Mouse (Mus musculus) hindbrain, embryonic 12.5 days (tissue): ENCODE data around the gene Fuca1. TPM values are rescaled to one million over a fixed set of nuclear protein-coding genes. Genes with fewer than 3 reads are reported as not detected.

Source experiments
- ATAC-seq: fragments of 200-750 bp; cut with Nextera tagmentation; 2 replicates; pipeline ENCODE4 v1.8.0; 2017; ENCODE audit warnings: moderate TSS enrichment; ENCODE audit not compliant: low FRiP score
- H3K27ac ChIP-seq: fragments of 300-500 bp; sonication (generic); 2 replicates; pipeline ENCODE4 v1.5.1; 2016; ENCODE audit warnings: mild to moderate bottlenecking
- H3K27me3 ChIP-seq: fragments of 300-500 bp; sonication (generic); 2 replicates; pipeline ENCODE4 v1.6.1; 2016; ENCODE audit warnings: mild to moderate bottlenecking
- H3K36me3 ChIP-seq: fragments of 300-500 bp; sonication (generic); 2 replicates; pipeline ENCODE4 v1.6.1; 2016; ENCODE audit warnings: mild to moderate bottlenecking
- H3K4me1 ChIP-seq: fragments of 300-500 bp; sonication (generic); 2 replicates; pipeline ENCODE4 v1.6.1; 2016
- H3K4me2 ChIP-seq: fragments of 300-500 bp; sonication (generic); replicated peaks from 2 replicates; pipeline ENCODE4 v1.6.1; 2016; ENCODE audit warnings: mild to moderate bottlenecking
- H3K4me3 ChIP-seq: fragments of 300-500 bp; sonication (generic); 2 replicates; pipeline ENCODE4 v1.5.1; 2016; ENCODE audit warnings: mild to moderate bottlenecking
- H3K9ac ChIP-seq: fragments of 300-500 bp; sonication (generic); 2 replicates; pipeline ENCODE4 v1.6.1; 2016; ENCODE audit warnings: mild to moderate bottlenecking, moderate library complexity
- H3K9me3 ChIP-seq: fragments of 300-500 bp; sonication (generic); replicated peaks from 2 replicates; pipeline ENCODE4 v1.6.1; 2016; ENCODE audit warnings: mild to moderate bottlenecking
- WGBS: fragments of 180-500 bp; shearing (Covaris S2); methylation state at CpG from one replicate; pipeline ENCODE4 v1.1.7; 2016; 5-methylcytosine and 5-hydroxymethylcytosine counted together
- polyA plus RNA-seq: library from polyadenylated mRNA; unstranded; fragments of >200 nt; fragmentation: Nextera tagmentation; extraction: Ambion mirVana; gene quantifications from 2 replicates; pipeline ENCODE4 v1.2.1, GENCODE M21; 2016

The Fuca1 gene
- polyA plus RNA-seq, 1 experiment from 2014 or later: 50.2 TPM

GRCm38 (mm10) chr4:135948142-135948541 lies 27.6 kb downstream of the Fuca1 start:
- H3K4me1 ChIP-seq: peaks cover 9% of the 10 kb centered on the region
- peaks cover 21% of the 10 kb centered on the region for H3K36me3 ChIP-seq
- no peak overlapping the region for H3K4me3 ChIP-seq
- no peak overlapping the region for H3K4me2 ChIP-seq
- H3K9ac ChIP-seq: no peak overlapping the region
- WGBS: 94% methylated on average over 8 of the region's 8 CpGs
- ATAC-seq: no peak
- no peaks in the 10 kb centered on the region for H3K27me3 ChIP-seq
- no peak overlapping the region for H3K27ac ChIP-seq
- H3K9me3 ChIP-seq: no peaks in the 10 kb centered on the region

GRCm38 (mm10) chr4:135949475-135949874 lies 28.9 kb downstream of the Fuca1 start:
- Histone ChIP-seq H3K27ac (no peak overlapping the region), H3K4me3 (no peak overlapping the region), H3K9me3 (no peaks in the 10 kb centered on the region), H3K4me2 (no peak overlapping the region), H3K4me1 (peaks cover 9% of the 10 kb centered on the region), H3K27me3 (no peaks in the 10 kb centered on the region), H3K9ac (no peak overlapping the region), H3K36me3 (peaks cover 23% of the 10 kb centered on the region)
- ATAC-seq: no peak
- 83% methylated on average over 10 of the region's 10 CpGs for WGBS

- H3K36me3 ChIP-seq: peaks cover 23% of the 10 kb centered on the region
- H3K4me1 ChIP-seq: peaks cover 9% of the 10 kb centered on the region
- 52% methylated on average over 6 of the region's 6 CpGs for whole genome bisulfite sequencing
- ATAC-seq: no peak
- no peak overlapping the region for H3K4me3 ChIP-seq
- H3K27ac ChIP-seq: no peak overlapping the region
- no peaks in the 10 kb centered on the region for H3K9me3 ChIP-seq
- H3K4me2 ChIP-seq: no peak overlapping the region
- H3K27me3 ChIP-seq: no peaks in the 10 kb centered on the region
- H3K9ac ChIP-seq: 0 out of 2 replicates have a peak overlapping the region, but pooled peaks have one; percentile 38
These were observed 29.4 kb downstream of the Fuca1 start for GRCm38 (mm10) chr4:135949911-135950310.

GRCm38 (mm10) chr4:135950365-135950764 lies 29.8 kb downstream of the Fuca1 start:
- peaks cover 23% of the 10 kb centered on the region for H3K36me3 ChIP-seq
- no peak for ATAC-seq
- peaks cover 9% of the 10 kb centered on the region for H3K4me1 ChIP-seq
- H3K27ac ChIP-seq: no peak overlapping the region
- no peak overlapping the region for H3K4me3 ChIP-seq
- WGBS: 91% methylated on average over 6 of the region's 6 CpGs
- no peaks in the 10 kb centered on the region for H3K9me3 ChIP-seq
- no peak overlapping the region for H3K4me2 ChIP-seq
- no peaks in the 10 kb centered on the region for H3K27me3 ChIP-seq
- 0 out of 2 replicates have a peak overlapping the region, but pooled peaks have one; percentile 38 for H3K9ac ChIP-seq

GRCm38 (mm10) chr4:135951505-135951904 lies 31.0 kb downstream of the Fuca1 start:
- Histone ChIP-seq H3K4me3 (no peak overlapping the region), H3K9me3 (no peaks in the 10 kb centered on the region), H3K36me3 (peaks cover 31% of the 10 kb centered on the region), H3K9ac (no peak overlapping the region), H3K27me3 (no peaks in the 10 kb centered on the region), H3K4me1 (peaks cover 4% of the 10 kb centered on the region), H3K27ac (no peak overlapping the region), H3K4me2 (no peak overlapping the region)
- no peak for ATAC-seq
- WGBS: 96% methylated on average over 3 of the region's 3 CpGs

GRCm38 (mm10) chr4:135953179-135953578 lies 32.6 kb downstream of the Fuca1 start:
- no peaks in the 10 kb centered on the region; the same call in 1 of the 2 replicates for H3K4me1 ChIP-seq
- no peak for ATAC-seq
- H3K9me3 ChIP-seq: no peaks in the 10 kb centered on the region
- H3K4me3 ChIP-seq: no peak overlapping the region
- no peak overlapping the region for H3K4me2 ChIP-seq
- no peaks in the 10 kb centered on the region for H3K27me3 ChIP-seq
- WGBS: 89% methylated on average over 3 of the region's 3 CpGs
- H3K36me3 ChIP-seq: peaks cover 39% of the 10 kb centered on the region
- no peak overlapping the region for H3K9ac ChIP-seq
- H3K27ac ChIP-seq: no peak overlapping the region

- H3K4me2 ChIP-seq: no peak overlapping the region
- H3K9ac ChIP-seq: no peak overlapping the region
- H3K27ac ChIP-seq: no peak overlapping the region
- no peak for ATAC-seq
- no peaks in the 10 kb centered on the region for H3K27me3 ChIP-seq
- 12% methylated on average over 2 of the region's 2 CpGs for WGBS
- H3K4me1 ChIP-seq: no peaks in the 10 kb centered on the region; the same call in 1 of the 2 replicates
- no peak overlapping the region for H3K4me3 ChIP-seq
- H3K9me3 ChIP-seq: no peaks in the 10 kb centered on the region
- peaks cover 49% of the 10 kb centered on the region for H3K36me3 ChIP-seq
These were observed 33.7 kb downstream of the Fuca1 start for GRCm38 (mm10) chr4:135954241-135954640.

- H3K27me3 ChIP-seq: no peaks in the 10 kb centered on the region
- peaks cover 57% of the 10 kb centered on the region for H3K36me3 ChIP-seq
- H3K9me3 ChIP-seq: no peaks in the 10 kb centered on the region
- no peaks in the 10 kb centered on the region for H3K4me1 ChIP-seq
- no peak for ATAC-seq
- no peak overlapping the region for H3K4me2 ChIP-seq
- no peak overlapping the region for H3K27ac ChIP-seq
- H3K9ac ChIP-seq: no peak overlapping the region
- H3K4me3 ChIP-seq: no peak overlapping the region
- whole genome bisulfite sequencing: 85% methylated on average over 6 of the region's 9 CpGs
These were observed 35.4 kb downstream of the Fuca1 start for GRCm38 (mm10) chr4:135955886-135956285.

- WGBS: 57% methylated on average over 8 of the region's 8 CpGs
- Histone ChIP-seq H3K27me3 (no peaks in the 10 kb centered on the region), H3K4me3 (no peak overlapping the region), H3K4me1 (peaks cover 6% of the 10 kb centered on the region), H3K36me3 (peaks cover 43% of the 10 kb centered on the region), H3K9ac (no peak overlapping the region), H3K27ac (no peak overlapping the region), H3K4me2 (no peak overlapping the region), H3K9me3 (no peaks in the 10 kb centered on the region)
- no peak for ATAC-seq
These were observed 37.8 kb downstream of the Fuca1 start for GRCm38 (mm10) chr4:135958354-135958753.

- no peak overlapping the region for H3K4me2 ChIP-seq
- no peak overlapping the region for H3K27ac ChIP-seq
- peaks cover 18% of the 10 kb centered on the region for H3K4me1 ChIP-seq
- no peaks in the 10 kb centered on the region for H3K9me3 ChIP-seq
- H3K36me3 ChIP-seq: peaks cover 43% of the 10 kb centered on the region
- no peak for ATAC-seq
- H3K27me3 ChIP-seq: no peaks in the 10 kb centered on the region
- WGBS: 27% methylated on average over 5 of the region's 5 CpGs
- H3K4me3 ChIP-seq: no peak overlapping the region
- no peak overlapping the region for H3K9ac ChIP-seq
These were observed 40.2 kb downstream of the Fuca1 start for GRCm38 (mm10) chr4:135960717-135961116.

GRCm38 (mm10) chr4:135961709-135962108 lies 41.2 kb downstream of the Fuca1 start:
- H3K9me3 ChIP-seq: no peaks in the 10 kb centered on the region
- peaks cover 48% of the 10 kb centered on the region for H3K36me3 ChIP-seq
- H3K4me3 ChIP-seq: no peak overlapping the region
- H3K9ac ChIP-seq: no peak overlapping the region
- ATAC-seq: no peak
- no peaks in the 10 kb centered on the region; the same call in 1 of the 2 replicates for H3K27me3 ChIP-seq
- H3K27ac ChIP-seq: no peak overlapping the region
- 90% methylated on average over 5 of the region's 5 CpGs for WGBS
- H3K4me1 ChIP-seq: peaks cover 18% of the 10 kb centered on the region
- no peak overlapping the region for H3K4me2 ChIP-seq

- ATAC-seq: no peak
These were observed 41.7 kb downstream of the Fuca1 start for GRCm38 (mm10) chr4:135962198-135962597.

GRCm38 (mm10) chr4:135962946-135963345 lies 42.4 kb downstream of the Fuca1 start:
- ATAC-seq: peak; percentile 24
- H3K9ac ChIP-seq: peak overlapping the region; percentile 80
- no peaks in the 10 kb centered on the region; the same call in 1 of the 2 replicates for H3K27me3 ChIP-seq
- H3K4me1 ChIP-seq: peaks cover 18% of the 10 kb centered on the region
- no peaks in the 10 kb centered on the region for H3K9me3 ChIP-seq
- peaks cover 54% of the 10 kb centered on the region for H3K36me3 ChIP-seq
- H3K4me3 ChIP-seq: peak overlapping the region; percentile 65
- H3K27ac ChIP-seq: peak overlapping the region; percentile 90
- H3K4me2 ChIP-seq: peak overlapping the region; percentile 77
- WGBS: 7% methylated on average over 15 of the region's 15 CpGs

More at GRCm38 (mm10) chr4:135962198-135962597, 41.7 kb downstream of the Fuca1 start:
- Histone ChIP-seq H3K4me3 (no peak overlapping the region), H3K36me3 (peaks cover 53% of the 10 kb centered on the region), H3K27me3 (no peaks in the 10 kb centered on the region; the same call in 1 of the 2 replicates), H3K9me3 (no peaks in the 10 kb centered on the region), H3K4me2 (no peak overlapping the region), H3K27ac (no peak overlapping the region), H3K4me1 (peaks cover 18% of the 10 kb centered on the region), H3K9ac (no peak overlapping the region)
- 90% methylated on average over 7 of the region's 7 CpGs for WGBS
